Mouse (Mus musculus) hematopoietic stem cell, adult 5-6 weeks (primary cell): ENCODE measurements around the gene Ppif. TPM values are rescaled to one million over a fixed set of nuclear protein-coding genes. Genes with fewer than 3 reads are reported as not detected.

Source experiments
- ATAC-seq, 2 experiments: fragments of 125-278 bp in 1 of 2; replicated peaks in 1 of 2; 2 replicates each; pipeline ENCODE4 v1.8.0; 2016 to 2017; ENCODE audit warnings: inconsistent platforms in 2 of 2, mild to moderate bottlenecking in 2 of 2, moderate number of reproducible peaks in 2 of 2, low read depth in 1 of 2, moderate TSS enrichment in 1 of 2; ENCODE audit not compliant: low FRiP score in 2 of 2, poor library complexity in 2 of 2, severe bottlenecking in 2 of 2, insufficient read depth in 1 of 2, low TSS enrichment in 1 of 2
- total RNA-seq: library from RNA; stranded (forward); fragments of 172-1452, 232-1000 nt; gene quantifications from 2 replicates; pipeline ENCODE4 v1.2.3, GENCODE M21; 2017

The Ppif gene
- total RNA-seq, 1 experiment from 2014 or later, result 29.5 TPM

DNA sequence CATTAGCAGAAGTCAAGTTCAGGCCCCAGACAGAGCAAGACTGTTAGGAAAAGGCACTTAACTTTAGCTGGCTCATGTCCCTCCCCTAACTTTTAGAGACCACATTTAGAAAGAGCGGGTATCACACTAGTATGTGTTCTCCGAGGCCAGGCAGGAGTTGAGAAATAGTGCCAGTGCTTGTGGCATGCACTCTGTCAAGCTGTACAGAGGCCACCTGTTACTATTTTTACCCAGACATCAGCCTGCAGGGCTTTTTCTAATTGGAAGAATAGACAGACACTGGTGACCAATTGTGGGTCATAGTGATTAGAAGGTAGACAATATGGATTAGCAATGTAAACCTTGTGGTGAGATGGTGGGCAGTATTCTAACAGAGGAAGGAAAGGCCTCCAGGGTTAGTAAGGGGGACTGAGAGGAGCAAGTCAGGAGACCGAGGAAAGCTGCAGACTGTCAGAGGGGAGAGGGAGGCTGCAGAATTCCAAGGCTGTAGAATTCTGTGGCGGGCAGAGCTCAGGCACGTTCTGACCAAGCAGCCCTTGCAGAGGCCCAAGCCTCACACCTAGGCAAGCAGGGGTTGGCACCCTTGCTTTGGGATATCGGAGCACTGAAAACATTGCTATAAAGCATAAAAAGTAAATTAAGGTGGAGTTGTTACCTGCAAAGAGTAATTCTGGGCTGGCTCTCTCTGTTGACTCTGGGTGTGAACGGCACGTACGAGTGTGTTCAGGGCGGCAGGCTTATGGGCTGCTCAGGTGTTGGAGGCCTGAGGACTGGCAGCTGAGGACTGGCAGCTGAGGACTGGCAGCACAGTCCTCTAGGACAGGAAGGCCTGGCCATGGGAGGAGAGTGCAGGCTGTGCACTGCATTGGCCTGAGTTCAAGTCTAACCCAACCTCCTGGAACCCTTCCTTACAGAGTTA is 6.7 kb upstream of the Ppif start:
- no peak for ATAC-seq

DNA sequence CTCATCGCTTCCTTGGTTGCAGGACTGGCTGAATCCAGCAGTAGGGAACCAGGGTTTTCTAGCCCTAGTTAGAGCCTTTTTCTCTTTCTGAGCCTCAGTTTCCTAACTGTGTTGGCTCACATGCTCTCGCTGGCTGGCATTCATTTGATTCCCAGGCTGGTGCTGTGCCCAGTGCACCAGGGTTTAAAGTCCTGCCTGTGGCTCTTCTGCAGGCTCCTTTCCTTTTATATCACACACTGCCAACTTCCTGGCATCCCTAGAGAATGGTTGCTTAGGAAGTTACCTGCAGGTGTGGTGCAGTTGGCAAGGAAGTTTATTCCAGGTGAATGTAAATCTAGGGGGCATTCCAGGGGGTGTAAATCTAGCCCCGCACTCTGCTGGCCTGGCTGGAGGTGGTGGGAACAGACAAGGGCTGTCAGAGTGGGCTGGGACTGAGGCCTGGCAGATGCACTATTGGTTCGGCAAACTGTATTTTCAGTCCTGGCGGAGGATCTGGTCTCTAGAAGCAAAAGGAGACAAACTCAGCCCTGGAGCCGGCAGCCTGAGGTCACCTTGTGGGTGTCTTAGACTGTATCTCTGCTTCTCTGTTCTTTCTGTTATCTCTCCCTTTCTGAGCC is 575 bp upstream of the Ppif start:
- no peak for ATAC-seq

DNA sequence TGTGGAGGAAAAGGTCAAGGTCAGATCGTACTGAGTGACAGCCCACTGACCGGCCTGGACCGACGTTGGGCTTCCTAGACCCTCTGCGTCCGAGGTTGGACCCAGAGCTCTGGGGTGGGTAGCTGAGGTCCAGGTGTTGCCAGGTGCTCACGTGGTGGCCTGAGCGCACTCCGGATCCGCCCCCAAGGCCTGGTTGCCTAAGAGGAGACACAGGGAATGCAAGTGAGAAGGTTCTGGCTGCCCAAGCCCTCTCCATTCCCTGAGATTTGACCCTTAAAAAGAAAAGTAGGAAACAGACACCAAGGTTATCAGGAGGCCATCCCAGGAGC is 579 bp downstream of the Ppif start:
- ATAC-seq, result no peak

DNA sequence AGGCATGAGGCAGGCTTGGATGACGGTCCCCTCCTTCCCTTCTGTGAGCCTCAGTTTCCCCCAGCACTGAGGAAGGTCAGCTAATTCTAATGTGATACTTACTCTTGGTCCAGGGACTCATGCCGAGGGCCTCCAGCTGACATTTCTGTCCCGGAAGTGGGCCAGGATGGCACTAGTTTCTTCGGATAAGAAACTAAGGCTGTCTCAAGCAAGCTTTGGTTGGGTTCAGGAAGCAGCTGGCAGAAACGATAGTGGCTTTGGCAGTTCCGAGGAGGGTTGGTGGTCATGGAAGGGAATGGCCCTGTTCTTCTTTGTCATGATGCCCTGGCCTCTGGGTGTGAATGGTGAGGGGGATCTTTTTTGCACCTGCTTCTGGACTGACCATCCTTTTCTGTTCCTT is 1.1 kb downstream of the Ppif start:
- peak; percentile 77 to 78 for ATAC-seq

DNA sequence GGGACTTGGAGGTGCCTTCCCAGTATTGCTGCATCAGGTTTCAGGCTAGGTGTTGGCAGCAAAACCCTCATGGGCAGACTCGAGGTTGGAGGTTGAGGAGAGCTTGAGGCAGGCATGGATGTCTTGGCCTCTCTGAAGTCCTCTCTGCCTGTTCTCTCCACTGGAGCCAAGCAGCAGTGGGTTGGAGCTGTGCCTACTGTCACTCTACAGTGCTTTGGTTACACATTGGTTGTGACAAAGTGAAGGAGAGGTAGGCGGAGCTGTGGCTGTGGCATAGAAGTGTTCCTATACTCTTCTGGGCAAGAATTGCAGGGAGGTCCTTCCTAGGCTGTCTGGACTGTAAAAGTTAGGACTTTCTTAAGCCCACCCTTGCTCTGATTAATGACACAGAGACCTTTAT is 2.4 kb downstream of the Ppif start:
- no peak for ATAC-seq

DNA sequence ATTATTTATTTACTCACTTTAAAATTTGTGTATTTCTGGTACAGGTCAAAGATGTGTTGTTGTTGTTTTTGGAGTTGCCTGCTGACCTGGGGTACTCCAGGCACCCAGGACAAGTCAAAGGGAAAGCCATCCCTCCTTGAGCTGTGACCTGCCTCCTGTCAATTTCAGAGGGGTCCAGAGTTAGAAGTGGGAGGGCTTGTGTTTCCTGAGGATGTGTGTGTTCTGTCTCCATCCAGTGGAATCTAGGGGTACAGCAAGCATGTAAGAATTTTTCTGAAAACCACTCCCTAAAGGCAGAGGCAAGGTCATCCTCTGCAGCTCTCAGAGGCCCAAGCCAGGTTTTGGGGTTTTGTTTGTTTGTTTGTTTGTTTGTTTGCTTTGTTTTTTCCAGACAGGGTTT is 8.0 kb downstream of the Ppif start:
- ATAC-seq, result peak; percentile 63 to 67

DNA sequence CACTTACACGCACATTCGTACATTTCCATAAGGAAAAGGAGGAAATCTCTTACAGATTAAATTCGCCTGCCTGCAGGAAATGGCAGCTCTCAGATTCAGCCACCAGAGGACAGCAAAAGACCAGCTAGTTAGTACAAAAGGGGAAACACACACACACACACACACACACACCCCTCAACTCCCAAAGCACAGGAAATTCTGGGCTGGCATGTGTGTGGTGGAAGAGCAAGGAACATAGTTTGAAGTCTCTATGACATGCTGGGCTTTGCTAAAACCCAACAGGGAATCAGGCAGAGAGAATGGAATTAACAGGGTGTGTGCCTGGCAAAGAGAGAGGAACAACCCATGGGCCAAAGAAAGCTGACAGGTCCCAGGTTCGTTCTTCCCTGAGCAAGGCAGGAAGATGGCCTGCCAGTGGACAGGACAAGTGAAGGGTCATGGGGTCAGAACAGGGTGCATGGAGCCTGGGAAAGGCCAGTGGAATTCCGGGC is 13.8 kb downstream of the Ppif start:
- peak; percentile 66 to 75; a peak in 3 of 4 replicates for ATAC-seq

DNA sequence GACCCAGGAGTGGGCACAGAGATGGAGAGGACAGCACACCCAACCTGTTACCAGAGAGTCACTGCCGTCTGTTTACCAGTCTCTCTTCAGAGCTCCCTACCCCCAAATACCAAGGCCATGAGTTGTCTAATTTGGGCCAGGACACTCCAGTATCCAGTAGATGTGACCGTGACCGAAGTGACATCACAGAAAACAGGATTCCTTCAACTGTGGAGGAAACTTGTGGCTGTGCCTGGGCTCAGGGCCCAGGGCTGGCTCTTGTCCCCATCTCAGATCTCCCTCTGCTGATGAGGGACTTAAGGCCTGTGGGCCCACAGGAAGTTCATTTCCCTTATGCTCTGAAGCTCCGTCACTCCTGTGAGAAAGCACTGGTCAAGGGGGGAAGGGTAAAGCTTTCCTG is 14.5 kb downstream of the Ppif start:
- ATAC-seq, result peak; percentile 12 to 18; a peak in 3 of 4 replicates

DNA sequence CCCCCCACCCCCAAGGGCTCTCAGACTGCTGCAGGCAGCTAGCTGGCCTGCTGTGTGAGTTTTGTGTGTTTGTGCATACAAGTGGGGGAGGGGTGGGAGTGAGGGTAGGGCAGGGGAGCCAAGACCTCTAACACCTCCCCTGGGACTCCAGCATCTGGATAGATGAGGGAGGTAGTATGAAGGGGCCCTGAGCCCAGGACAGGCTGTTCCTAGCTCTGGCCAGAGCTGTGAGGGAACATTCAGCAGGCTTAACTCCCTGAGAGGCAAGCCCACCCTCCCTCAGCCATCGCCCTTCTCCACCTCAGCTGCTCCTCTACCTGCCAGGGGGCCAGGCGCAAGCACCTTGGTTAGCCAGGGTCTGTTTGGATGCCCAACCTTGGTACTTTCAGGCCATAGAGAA is 15.0 kb downstream of the Ppif start:
- no peak for ATAC-seq

DNA sequence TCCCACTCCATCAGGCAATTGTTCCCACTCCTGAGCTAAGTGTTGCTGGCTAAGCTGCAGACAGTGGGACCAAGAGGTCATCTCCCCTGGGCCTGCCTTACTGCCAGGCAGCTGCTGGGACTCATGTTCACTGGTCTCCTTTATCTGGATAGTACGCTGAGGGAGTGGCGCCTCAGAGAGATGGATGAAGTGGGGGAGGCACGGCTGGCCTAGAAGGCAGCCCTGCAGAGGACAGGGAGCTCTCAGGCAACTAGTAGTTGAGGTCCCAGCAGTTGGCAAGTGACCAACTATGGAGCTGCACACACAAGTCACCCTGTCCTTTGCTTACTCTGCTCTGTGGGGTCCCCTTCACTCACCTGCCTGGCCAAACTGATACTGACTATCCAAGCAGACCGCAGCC is 16.1 kb downstream of the Ppif start:
- no peak for ATAC-seq

DNA sequence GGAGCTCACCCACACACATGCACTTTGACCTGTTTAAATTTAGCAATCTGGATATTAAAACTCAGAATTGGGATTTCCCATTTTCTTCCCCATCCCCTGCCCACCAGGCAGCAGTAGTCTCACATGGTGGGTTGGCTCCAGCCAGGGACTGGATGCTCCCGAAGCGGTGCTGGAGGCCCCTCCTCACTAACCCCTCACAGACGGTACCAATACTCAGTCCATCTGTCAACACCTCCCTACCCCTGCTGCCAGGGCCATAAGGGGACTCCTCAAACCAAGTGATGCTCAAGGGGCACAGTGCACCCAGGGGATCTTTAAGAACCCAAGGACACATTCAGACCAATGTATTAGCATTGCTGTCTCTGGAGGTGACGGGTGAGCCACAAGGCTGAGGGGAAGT is 16.7 kb downstream of the Ppif start:
- ATAC-seq, result no peak

DNA sequence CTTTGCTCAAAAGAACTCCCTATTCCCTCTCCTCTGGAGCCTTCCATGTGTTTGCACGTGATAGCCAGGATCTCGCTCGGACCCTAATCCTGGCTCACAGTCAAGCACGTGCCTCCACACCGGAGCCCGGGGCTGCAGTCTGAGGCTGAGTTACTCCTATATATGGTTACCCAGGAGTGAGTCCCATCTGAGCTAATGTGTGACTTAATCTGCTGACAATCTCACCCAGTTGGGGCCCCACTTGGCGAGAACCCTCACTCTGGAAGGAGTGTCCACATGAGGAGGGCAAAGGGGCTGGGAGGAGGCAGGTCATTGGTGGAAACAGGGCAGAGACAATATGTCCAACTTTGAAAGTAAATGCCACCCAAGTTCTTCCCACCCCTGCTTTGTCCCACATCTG is 17.2 kb downstream of the Ppif start:
- ATAC-seq, result no peak

DNA sequence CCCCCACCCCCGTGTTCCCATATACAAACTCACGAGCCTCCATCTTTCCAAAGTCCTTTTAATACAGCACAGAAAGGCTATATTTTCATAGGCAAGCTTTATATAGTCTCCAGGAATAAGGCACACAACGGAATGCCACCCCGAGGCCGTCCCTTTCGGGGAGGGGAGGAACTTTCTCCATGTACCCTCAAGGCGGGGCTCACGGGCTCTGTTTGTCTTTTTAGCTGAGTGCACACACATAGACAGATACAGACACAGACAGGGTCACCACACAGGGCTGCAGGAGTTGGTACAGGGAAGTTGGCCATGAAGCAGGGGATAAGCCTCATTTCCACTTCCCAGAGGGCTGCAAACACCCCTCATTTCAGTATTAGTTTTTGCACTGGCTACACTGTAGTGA is 17.6 kb downstream of the Ppif start:
- no peak for ATAC-seq

DNA sequence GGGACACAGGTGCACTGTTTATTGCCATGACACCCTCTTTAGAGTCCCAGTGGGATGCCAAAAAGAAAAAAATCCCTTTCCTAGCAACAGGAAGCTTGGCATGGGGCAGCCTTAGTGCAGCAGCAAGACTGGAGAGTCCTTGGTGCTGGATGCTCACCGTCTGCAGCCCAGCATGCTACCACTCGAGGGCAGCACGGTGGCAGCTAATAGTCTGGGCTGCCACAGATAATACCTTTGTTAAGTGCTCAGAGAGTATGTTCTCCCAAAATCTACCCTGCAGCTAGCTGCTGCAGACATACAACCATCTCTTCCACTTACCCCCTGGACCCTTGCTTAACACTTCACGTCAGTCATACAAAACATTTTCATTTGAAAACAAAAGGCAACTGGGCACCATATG is 19.5 kb downstream of the Ppif start:
- no peak for ATAC-seq

DNA sequence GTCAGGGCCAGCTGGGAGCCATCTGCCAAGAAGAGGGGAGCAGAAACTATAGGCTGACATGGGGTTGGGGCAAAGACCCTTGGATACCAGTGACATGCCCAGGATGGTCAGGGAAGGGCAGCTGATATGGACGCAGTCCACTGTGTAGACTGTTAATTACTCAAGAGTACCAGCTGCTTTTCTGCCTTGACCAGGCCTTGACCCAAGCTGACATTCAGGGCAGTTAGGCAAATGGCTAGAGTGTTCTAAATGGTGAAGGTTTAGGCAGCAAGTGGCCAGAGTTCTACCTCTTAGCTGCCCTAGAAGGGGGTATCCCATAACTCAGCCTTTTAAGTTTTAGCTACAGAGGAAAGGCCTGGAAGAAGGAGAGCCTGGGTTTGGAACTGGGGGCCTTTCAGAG is 22.6 kb downstream of the Ppif start:
- no peak for ATAC-seq

DNA sequence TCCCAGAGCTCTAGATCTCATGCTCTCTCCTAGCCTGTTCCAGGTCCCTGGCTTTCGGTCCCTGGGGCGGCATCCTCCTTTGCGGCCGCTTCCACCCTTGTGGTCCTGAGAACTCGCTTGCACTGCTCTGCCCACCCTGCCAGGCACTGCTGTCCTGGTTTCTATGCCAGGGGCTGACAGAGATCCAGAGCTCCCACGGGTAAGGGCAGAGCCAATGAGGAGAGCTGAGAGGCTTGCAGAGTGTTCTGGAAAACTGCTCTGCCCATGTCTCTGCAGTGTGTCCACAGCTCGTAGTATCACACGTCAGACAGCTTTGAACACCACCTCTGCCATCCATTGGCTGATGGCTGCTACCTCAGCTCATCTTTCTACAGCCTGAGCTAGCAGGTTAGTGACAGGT is 23.8 kb downstream of the Ppif start:
- no peak for ATAC-seq

DNA sequence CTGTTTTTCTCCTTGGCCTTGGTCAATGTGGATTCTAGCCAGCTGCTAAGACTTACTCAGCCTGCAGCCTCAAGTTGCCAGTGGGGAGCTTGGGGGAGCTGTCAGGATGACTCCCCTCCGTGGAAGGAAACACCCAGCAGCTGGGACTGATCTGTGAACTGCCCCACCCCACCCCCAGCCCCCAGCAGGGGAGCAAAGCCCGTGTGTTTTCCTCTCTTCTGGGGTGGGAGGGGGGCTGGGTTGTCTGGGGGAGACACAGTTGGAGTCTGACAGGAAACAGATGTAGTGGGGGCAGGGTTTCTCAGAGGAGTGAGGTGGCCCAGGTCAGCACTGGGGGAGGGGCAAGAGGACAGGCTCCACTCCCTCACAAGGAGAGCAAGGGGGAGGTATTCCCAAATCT is 24.5 kb downstream of the Ppif start:
- ATAC-seq, result peak; percentile 32 to 74; a peak in 3 of 4 replicates

DNA sequence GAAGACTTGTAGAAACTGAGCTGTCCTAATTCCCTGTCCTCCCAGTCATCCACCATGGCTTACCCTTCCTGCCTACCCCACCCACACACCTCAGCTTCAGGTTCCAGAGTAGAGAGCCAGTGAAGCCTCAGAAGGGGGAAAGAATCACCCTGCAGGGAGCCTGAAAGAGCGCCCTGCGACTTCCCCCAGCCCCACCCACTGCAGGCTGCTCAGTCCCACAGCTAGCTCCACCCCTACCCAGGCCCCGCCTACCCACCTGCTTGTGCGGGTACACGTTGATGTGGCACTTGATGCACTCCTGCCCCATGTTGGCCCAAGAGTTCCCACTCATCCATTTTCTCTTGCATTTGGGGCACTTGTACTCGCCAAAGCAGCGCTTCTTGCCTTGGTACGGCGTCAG is 25.4 kb downstream of the Ppif start:
- ATAC-seq, result peak; percentile 46 to 51; a peak in 3 of 4 replicates
